Mouse (Mus musculus) adrenal gland, postnatal 25 days (tissue): ENCODE measurements around the gene Txndc5. TPM values are rescaled to one million over a fixed set of nuclear protein-coding genes. Genes with fewer than 3 reads are reported as not detected.

Source experiments
- DNase-seq: peaks from one replicate; pipeline ENCODE4 v3.0.0; 2021; ENCODE audit warnings: mixed read lengths
- total RNA-seq: library from RNA; stranded (reverse); gene quantifications from 2 replicates; pipeline ENCODE4 v1.2.3, GENCODE M21; 2021

Gene Txndc5
- total RNA-seq, 1 experiment from 2014 or later: 197 TPM

GRCm38 (mm10) chr13:38451446-38451845 is 77.2 kb downstream of the Txndc5 start:
- no peak for DNase-seq

Other genes starting within 250 kb of the Txndc5 start
- 7.2 and 7.8 TPM in 2 replicates for gene Bmp6, start 183.7 kb downstream of the Txndc5 start, total RNA-seq
- gene Bloc1s5, start 106.3 kb upstream of the Txndc5 start, total RNA-seq: 13.8 and 24.4 TPM in 2 replicates
- 30.4 and 36.9 TPM in 2 replicates for gene Eef1e1, start 130.2 kb upstream of the Txndc5 start, total RNA-seq